Mouse (Mus musculus): ENCODE data around the gene Ptcd1. TPM values are rescaled to one million over a fixed set of nuclear protein-coding genes. Genes with fewer than 3 reads are reported as not detected.

The Ptcd1 gene
- polyA plus RNA-seq, 1 experiment from 2014 or later, result 19.6 TPM

GRCm38 (mm10) chr5:145185244-145185643 is 18.3 kb upstream of the Ptcd1 start:
- no peaks in the 10 kb centered on the region for H3K27me3 ChIP-seq (replicated peaks; ENCODE audit: control insufficient read depth, insufficient read depth, low read length)
- no peak overlapping the region for H3K4me3 ChIP-seq (ENCODE audit: low read length)
- H3K4me1 ChIP-seq (ENCODE audit: control insufficient read depth, insufficient read depth, low read depth, low read length), result peaks cover 12% of the 10 kb centered on the region
- no peaks in the 10 kb centered on the region for H3K9me3 ChIP-seq (ENCODE audit: control insufficient read depth, low read length)
- H3K4me2 ChIP-seq (ENCODE audit: low read length), result no peak overlapping the region
- no peak overlapping the region for H3K9ac ChIP-seq (ENCODE audit: low read depth, low read length)
- H3K36me3 ChIP-seq (ENCODE audit: control insufficient read depth, insufficient read depth, low read length), result peaks cover 59% of the 10 kb centered on the region
- 93% methylated on average over 2 of the region's 2 CpGs for WGBS
- no peak for ATAC-seq
- H3K27ac ChIP-seq (ENCODE audit: low read depth, low read length), result no peak overlapping the region

GRCm38 (mm10) chr5:145178461-145178980 is 11.6 kb upstream of the Ptcd1 start:
- Histone ChIP-seq H3K9me3 (ENCODE audit: control insufficient read depth, low read length) (no peaks in the 10 kb centered on the region), H3K27me3 (replicated peaks; ENCODE audit: control insufficient read depth, insufficient read depth, low read length) (no peaks in the 10 kb centered on the region)
- no peak for ATAC-seq

GRCm38 (mm10) chr5:145167306-145167661 is 376 bp upstream of the Ptcd1 start:
- peaks cover 24% of the 10 kb centered on the region for H3K4me1 ChIP-seq (ENCODE audit: control insufficient read depth, insufficient read depth, low read depth, low read length)
- peak overlapping the region; percentile 81 for H3K4me2 ChIP-seq (ENCODE audit: low read length)
- peak overlapping the region; percentile 84 for H3K9ac ChIP-seq (ENCODE audit: low read depth, low read length)
- peak overlapping the region; percentile 73 for H3K27ac ChIP-seq (ENCODE audit: low read depth, low read length)
- no peaks in the 10 kb centered on the region for H3K9me3 ChIP-seq (ENCODE audit: control insufficient read depth, low read length)
- peaks cover 18% of the 10 kb centered on the region for H3K36me3 ChIP-seq (ENCODE audit: control insufficient read depth, insufficient read depth, low read length)
- no peaks in the 10 kb centered on the region for H3K27me3 ChIP-seq (replicated peaks; ENCODE audit: control insufficient read depth, insufficient read depth, low read length)
- WGBS, result 0% methylated on average over 20 of the region's 28 CpGs
- peak overlapping the region; percentile 83 for H3K4me3 ChIP-seq (ENCODE audit: low read length)
- peak; percentile 70 for ATAC-seq

More at GRCm38 (mm10) chr5:145178461-145178980, 11.6 kb upstream of the Ptcd1 start:
- peaks cover 53% of the 10 kb centered on the region for H3K36me3 ChIP-seq (ENCODE audit: control insufficient read depth, insufficient read depth, low read length)
- H3K4me1 ChIP-seq (ENCODE audit: control insufficient read depth, insufficient read depth, low read depth, low read length), result no peaks in the 10 kb centered on the region
- no peak overlapping the region for H3K4me2 ChIP-seq (ENCODE audit: low read length)
- H3K27ac ChIP-seq (ENCODE audit: low read depth, low read length), result no peak overlapping the region
- WGBS, result 92% methylated on average over 18 of the region's 18 CpGs
- no peak overlapping the region for H3K4me3 ChIP-seq (ENCODE audit: low read length)
- H3K9ac ChIP-seq (ENCODE audit: low read depth, low read length), result no peak overlapping the region

- Histone ChIP-seq H3K4me2 (ENCODE audit: low read length) (no peak overlapping the region), H3K27me3 (replicated peaks; ENCODE audit: control insufficient read depth, insufficient read depth, low read length) (no peaks in the 10 kb centered on the region), H3K36me3 (ENCODE audit: control insufficient read depth, insufficient read depth, low read length) (peaks cover 24% of the 10 kb centered on the region), H3K27ac (ENCODE audit: low read depth, low read length) (no peak overlapping the region), H3K4me3 (ENCODE audit: low read length) (no peak overlapping the region), H3K4me1 (ENCODE audit: control insufficient read depth, insufficient read depth, low read depth, low read length) (peaks cover 24% of the 10 kb centered on the region), H3K9me3 (ENCODE audit: control insufficient read depth, low read length) (no peaks in the 10 kb centered on the region), H3K9ac (ENCODE audit: low read depth, low read length) (no peak overlapping the region)
- no peak for ATAC-seq
- 88% methylated on average over 15 of the region's 15 CpGs for WGBS
Measured at GRCm38 (mm10) chr5:145165184-145165583, 1.7 kb downstream of the Ptcd1 start.

GRCm38 (mm10) chr5:145164710-145165109 is 2.2 kb downstream of the Ptcd1 start:
- no peaks in the 10 kb centered on the region for H3K9me3 ChIP-seq (ENCODE audit: control insufficient read depth, low read length)
- peaks cover 24% of the 10 kb centered on the region for H3K4me1 ChIP-seq (ENCODE audit: control insufficient read depth, insufficient read depth, low read depth, low read length)
- no peak overlapping the region for H3K4me2 ChIP-seq (ENCODE audit: low read length)
- 63% methylated on average over 3 of the region's 3 CpGs for WGBS
- peaks cover 24% of the 10 kb centered on the region for H3K36me3 ChIP-seq (ENCODE audit: control insufficient read depth, insufficient read depth, low read length)
- no peaks in the 10 kb centered on the region for H3K27me3 ChIP-seq (replicated peaks; ENCODE audit: control insufficient read depth, insufficient read depth, low read length)
- ATAC-seq, result no peak
- H3K27ac ChIP-seq (ENCODE audit: low read depth, low read length), result no peak overlapping the region
- H3K9ac ChIP-seq (ENCODE audit: low read depth, low read length), result no peak overlapping the region
- H3K4me3 ChIP-seq (ENCODE audit: low read length), result no peak overlapping the region

- 95% methylated on average over 14 of the region's 14 CpGs for WGBS
- Histone ChIP-seq H3K4me1 (ENCODE audit: control insufficient read depth, insufficient read depth, low read depth, low read length) (peaks cover 9% of the 10 kb centered on the region), H3K36me3 (ENCODE audit: control insufficient read depth, insufficient read depth, low read length) (peaks cover 30% of the 10 kb centered on the region), H3K4me2 (ENCODE audit: low read length) (no peak overlapping the region), H3K9me3 (ENCODE audit: control insufficient read depth, low read length) (no peaks in the 10 kb centered on the region), H3K27ac (ENCODE audit: low read depth, low read length) (no peak overlapping the region), H3K4me3 (ENCODE audit: low read length) (no peak overlapping the region), H3K27me3 (replicated peaks; ENCODE audit: control insufficient read depth, insufficient read depth, low read length) (no peaks in the 10 kb centered on the region), H3K9ac (ENCODE audit: low read depth, low read length) (no peak overlapping the region)
- ATAC-seq, result no peak
Measured at GRCm38 (mm10) chr5:145161361-145161760, 5.5 kb downstream of the Ptcd1 start.

GRCm38 (mm10) chr5:145152690-145153089 is 14.2 kb downstream of the Ptcd1 start:
- Histone ChIP-seq H3K4me3 (ENCODE audit: low read length) (no peak overlapping the region), H3K36me3 (ENCODE audit: control insufficient read depth, insufficient read depth, low read length) (peaks cover 55% of the 10 kb centered on the region), H3K9ac (ENCODE audit: low read depth, low read length) (no peak overlapping the region), H3K9me3 (ENCODE audit: control insufficient read depth, low read length) (no peaks in the 10 kb centered on the region), H3K4me1 (ENCODE audit: control insufficient read depth, insufficient read depth, low read depth, low read length) (no peaks in the 10 kb centered on the region), H3K4me2 (ENCODE audit: low read length) (no peak overlapping the region), H3K27me3 (replicated peaks; ENCODE audit: control insufficient read depth, insufficient read depth, low read length) (no peaks in the 10 kb centered on the region), H3K27ac (ENCODE audit: low read depth, low read length) (no peak overlapping the region)
- 96% methylated on average over 5 of the region's 5 CpGs for WGBS
- ATAC-seq, result no peak

GRCm38 (mm10) chr5:145149294-145149693 is 17.6 kb downstream of the Ptcd1 start:
- H3K4me3 ChIP-seq (ENCODE audit: low read length), result no peak overlapping the region
- 89% methylated on average over 6 of the region's 6 CpGs for WGBS
- no peak for ATAC-seq

GRCm38 (mm10) chr5:145147748-145148147 is 19.2 kb downstream of the Ptcd1 start:
- 93% methylated on average over 5 of the region's 5 CpGs for WGBS
- ATAC-seq, result no peak
- H3K9ac ChIP-seq (ENCODE audit: low read depth, low read length), result no peak overlapping the region

More at GRCm38 (mm10) chr5:145149294-145149693, 17.6 kb downstream of the Ptcd1 start:
- no peak overlapping the region for H3K27ac ChIP-seq (ENCODE audit: low read depth, low read length)
- H3K9ac ChIP-seq (ENCODE audit: low read depth, low read length), result no peak overlapping the region
- H3K4me1 ChIP-seq (ENCODE audit: control insufficient read depth, insufficient read depth, low read depth, low read length), result no peaks in the 10 kb centered on the region
- H3K27me3 ChIP-seq (replicated peaks; ENCODE audit: control insufficient read depth, insufficient read depth, low read length), result no peaks in the 10 kb centered on the region
- no peaks in the 10 kb centered on the region for H3K9me3 ChIP-seq (ENCODE audit: control insufficient read depth, low read length)
- H3K36me3 ChIP-seq (ENCODE audit: control insufficient read depth, insufficient read depth, low read length), result peaks cover 63% of the 10 kb centered on the region
- no peak overlapping the region for H3K4me2 ChIP-seq (ENCODE audit: low read length)

More at GRCm38 (mm10) chr5:145147748-145148147, 19.2 kb downstream of the Ptcd1 start:
- Histone ChIP-seq H3K4me2 (ENCODE audit: low read length) (no peak overlapping the region), H3K9me3 (ENCODE audit: control insufficient read depth, low read length) (no peaks in the 10 kb centered on the region), H3K4me1 (ENCODE audit: control insufficient read depth, insufficient read depth, low read depth, low read length) (no peaks in the 10 kb centered on the region), H3K27me3 (replicated peaks; ENCODE audit: control insufficient read depth, insufficient read depth, low read length) (no peaks in the 10 kb centered on the region), H3K4me3 (ENCODE audit: low read length) (no peak overlapping the region), H3K36me3 (ENCODE audit: control insufficient read depth, insufficient read depth, low read length) (peaks cover 63% of the 10 kb centered on the region), H3K27ac (ENCODE audit: low read depth, low read length) (no peak overlapping the region)
